Mouse (Mus musculus) spleen, adult 12 weeks (tissue): ENCODE measurements around the gene 2300002M23Rik.

Experiments used
- DNase-seq: peaks from one replicate; pipeline ENCODE4 v3.0.0; 2022; ENCODE audit warnings: low spot score

2300002M23Rik gene

DNA sequence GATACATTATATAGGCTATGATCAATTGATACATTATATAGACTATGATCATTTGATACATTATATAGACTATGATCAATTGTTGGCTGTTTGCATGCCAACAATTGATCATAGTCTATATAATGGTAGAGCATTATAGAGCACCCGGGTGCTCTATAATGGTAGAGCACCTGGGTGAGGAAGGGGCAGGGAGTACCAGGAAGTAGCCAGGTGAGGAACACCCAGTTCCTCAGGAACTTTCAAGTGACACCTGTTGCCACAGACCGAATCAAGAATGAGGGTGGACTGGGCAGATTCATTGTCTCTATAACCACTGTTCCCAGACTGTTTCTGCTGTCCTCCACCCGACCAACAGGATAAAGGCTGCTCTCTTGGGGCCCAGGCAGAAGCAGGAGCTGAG, at the start of gene 2300002M23Rik:
2300002M23Rik (plus strand) TSS at position 301 of the 400 bp plus-strand sequence.
- DNase-seq, result no peak

DNA sequence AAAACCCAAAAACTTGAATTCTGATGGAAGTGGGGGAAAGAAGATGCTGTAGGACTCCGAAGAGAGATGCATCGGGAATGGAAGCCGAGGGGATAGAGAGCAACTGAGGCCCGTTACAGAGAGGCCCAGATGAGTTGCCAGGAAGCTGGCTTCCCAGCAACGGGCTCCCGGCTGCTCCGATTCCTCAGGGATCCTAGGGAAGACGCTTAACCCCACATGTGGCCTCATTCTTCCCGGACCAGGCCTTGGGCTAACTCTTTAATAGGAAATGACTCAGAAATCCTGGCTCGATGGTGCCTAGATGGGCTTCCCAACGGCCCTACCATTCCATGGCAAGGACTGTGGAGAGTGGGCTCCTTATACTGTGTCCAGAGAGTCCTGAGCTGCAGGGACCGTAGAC, 49.7 kb upstream of the 2300002M23Rik start:
- no peak for DNase-seq

DNA sequence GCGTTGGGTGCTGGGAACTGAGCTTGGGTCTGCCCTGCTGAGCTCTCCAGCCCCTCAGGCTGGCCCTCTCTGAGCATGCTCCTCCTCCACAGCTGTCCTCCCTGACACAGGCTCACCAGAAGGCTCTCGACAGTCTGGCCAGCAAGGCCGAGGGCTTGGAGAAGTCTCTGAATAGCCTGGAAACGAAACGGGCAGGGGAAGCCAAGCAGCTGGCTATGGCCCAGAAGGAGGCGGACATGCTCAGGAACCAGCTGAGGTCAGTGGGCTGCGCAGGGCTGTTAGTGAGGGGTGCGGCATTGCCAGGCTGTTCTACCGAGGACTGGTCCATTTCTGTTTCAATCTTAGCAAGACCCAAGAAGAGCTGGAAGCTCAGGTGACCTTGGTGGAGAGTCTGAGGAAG, 42.9 kb upstream of the 2300002M23Rik start:
- no peak for DNase-seq

- DNase-seq, result no peak
Observed at GRCm38 (mm10) chr17:35526644-35527043, 40.6 kb upstream of the 2300002M23Rik start.

DNA sequence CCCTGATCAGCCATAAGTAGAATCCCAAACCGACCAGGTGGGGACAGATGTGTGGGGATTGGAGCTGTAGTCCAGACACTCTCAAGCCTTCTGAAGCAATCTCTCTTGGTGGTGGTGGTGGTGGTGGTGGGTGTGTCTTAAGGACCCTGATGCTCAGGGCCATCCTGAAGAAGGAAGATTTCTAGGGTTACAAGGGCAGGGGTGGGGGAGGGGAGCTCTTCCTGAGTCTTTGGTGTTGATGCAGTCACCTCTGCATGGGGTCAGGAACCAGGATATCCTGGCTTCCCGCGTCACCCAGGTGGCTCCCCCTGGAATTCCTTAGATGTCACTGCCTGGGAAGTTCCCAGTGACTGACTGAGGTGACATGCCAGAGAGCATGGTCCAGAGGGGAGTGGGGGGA, 34.9 kb upstream of the 2300002M23Rik start:
- no peak for DNase-seq

DNA sequence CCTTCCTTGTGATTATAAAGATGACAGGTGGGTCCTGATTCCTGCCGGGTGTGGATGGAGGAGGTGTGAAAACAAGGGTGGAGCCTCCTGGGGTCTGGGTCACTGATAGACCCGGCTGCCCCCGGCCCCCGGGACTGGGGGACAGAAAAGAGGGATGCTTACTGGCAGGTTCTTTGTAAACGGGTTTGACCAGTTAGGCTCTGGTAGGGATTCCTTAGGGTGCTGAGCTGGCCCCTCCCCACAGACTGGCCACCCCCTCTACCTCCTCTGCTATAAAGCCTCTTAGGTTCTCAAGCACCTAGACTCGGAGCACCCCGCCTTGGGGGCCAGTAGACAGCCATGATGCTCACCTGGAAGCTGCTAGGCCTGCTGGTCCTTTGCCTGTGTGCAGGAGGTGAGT, 34.3 kb upstream of the 2300002M23Rik start, which contains the start of gene Psors1c2:
Psors1c2 (plus strand) TSS at position 301 of the 400 bp plus-strand sequence.
- DNase-seq, result no peak

- DNase-seq, result peak; percentile 35
Observed at GRCm38 (mm10) chr17:35534343-35534742, 32.9 kb upstream of the 2300002M23Rik start.

DNA sequence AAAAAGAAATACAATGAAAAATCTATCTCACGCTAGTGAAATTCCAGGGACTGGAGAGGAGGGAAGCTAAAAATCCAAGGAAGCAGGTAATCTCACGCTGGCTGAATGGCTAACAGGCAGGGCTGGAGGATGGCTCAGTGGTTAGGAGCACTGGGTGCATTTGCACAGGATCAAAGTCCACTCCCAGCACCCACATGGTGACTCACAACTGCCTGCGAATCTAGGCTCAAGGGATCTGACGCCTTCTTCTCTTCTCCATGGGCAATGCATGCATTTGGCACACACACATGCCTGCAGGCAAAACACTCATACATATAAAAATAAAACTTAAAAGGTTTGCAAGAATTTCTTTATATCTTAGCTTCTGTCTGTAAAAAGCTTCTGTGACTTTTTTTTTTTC, 29.8 kb upstream of the 2300002M23Rik start:
- no peak for DNase-seq

- no peak for DNase-seq
Observed at GRCm38 (mm10) chr17:35538476-35538875, 28.8 kb upstream of the 2300002M23Rik start.

DNA sequence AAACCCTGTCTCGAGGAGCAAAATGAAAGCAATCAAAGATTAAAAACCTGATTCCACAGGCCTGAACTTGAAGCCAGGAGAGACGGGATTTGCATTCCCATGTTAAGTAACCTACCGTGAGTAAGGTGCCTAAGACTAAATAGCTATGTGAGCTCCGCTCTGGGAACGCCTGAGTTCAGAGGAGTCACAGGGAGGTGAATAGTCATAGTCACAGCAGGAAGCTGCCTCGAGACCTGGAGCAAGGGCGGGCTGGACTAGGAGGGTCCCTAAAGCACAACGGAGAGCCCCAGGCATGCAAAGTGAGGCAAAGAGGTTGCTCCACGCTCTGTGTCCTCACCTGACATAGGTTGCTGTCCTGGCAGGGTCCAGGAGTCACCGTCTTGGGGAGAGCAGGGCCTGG, 27.7 kb upstream of the 2300002M23Rik start:
- no peak for DNase-seq

GRCm38 (mm10) chr17:35542761-35543411, 24.4 kb upstream of the 2300002M23Rik start:
- no peak for DNase-seq

DNA sequence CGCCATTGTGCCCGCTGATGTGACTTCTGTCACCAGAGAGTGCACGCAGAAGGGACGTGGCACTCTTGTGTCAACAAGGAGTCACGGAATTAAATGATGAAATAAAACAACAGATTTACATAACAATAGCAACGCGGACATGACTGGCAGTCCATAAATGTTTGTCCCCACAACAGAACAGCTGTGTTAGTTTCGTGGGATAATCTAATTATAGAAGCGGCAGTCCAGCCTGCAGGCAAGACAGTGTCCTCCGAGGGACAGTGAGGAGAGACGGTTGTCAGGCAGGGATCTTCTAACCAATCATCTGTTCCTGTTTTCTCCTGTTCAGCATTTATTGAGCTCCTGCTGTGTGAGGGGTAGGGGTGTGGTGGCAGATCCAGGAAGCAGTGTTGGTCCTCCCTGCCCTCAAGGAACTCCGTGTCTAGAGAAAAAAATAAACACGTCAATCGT, 23.8 kb upstream of the 2300002M23Rik start:
- DNase-seq, result no peak

GRCm38 (mm10) chr17:35544001-35544400, 23.2 kb upstream of the 2300002M23Rik start:
- no peak for DNase-seq

DNA sequence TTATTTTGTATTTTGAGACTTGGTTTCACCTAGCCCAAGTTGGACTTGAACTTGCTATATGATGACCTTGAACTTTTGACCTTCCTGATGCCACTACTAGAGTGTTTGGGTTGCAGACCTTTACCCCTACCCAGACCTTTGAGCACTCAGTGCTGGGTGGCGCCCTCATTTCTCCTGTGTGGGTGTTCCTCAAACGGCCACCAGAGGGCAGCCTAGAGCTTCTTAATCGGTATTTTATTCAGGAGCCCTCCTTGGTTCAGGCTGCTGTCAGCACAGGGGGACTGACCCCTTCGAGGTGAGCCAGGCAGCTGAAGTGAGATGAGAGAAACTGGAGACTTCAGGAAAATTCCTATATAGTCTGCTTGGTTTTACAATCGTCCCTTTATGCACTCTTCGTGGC, 22.6 kb upstream of the 2300002M23Rik start:
- peak; percentile 22 for DNase-seq

- DNase-seq, result no peak
Observed at GRCm38 (mm10) chr17:35547465-35547864, 19.8 kb upstream of the 2300002M23Rik start.

DNA sequence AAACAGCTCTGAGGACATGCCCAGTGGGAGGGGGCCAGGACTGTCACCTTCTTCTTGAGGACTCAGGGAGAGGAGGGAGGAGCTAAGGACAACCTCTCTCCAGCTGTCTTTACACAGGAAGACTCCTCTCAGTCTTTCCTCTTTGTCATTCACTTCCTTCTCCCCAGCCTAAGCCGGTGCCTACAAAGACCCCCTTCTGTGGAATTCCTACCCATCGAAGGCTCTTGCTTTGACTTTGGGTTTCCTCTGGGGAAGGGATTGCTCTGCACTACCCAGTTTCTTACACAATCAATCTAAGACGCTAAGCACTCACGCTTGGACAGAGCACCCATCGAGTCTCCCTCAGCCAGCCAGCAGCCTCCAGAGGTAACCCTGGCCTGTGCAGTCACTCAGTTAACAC, 18.6 kb upstream of the 2300002M23Rik start:
- DNase-seq, result no peak

GRCm38 (mm10) chr17:35549437-35550142, 17.7 kb upstream of the 2300002M23Rik start:
- no peak for DNase-seq

GRCm38 (mm10) chr17:35550143-35550494, 17.1 kb upstream of the 2300002M23Rik start:
- DNase-seq, result no peak

GRCm38 (mm10) chr17:35550871-35551270, 16.4 kb upstream of the 2300002M23Rik start:
- no peak for DNase-seq

GRCm38 (mm10) chr17:35551881-35552414, 15.3 kb upstream of the 2300002M23Rik start, which contains the start of gene Cdsn:
TSS of gene Cdsn (plus strand) at chr17:35552128.
- DNase-seq, result no peak

- DNase-seq, result no peak
Observed at GRCm38 (mm10) chr17:35554321-35554720, 12.9 kb upstream of the 2300002M23Rik start.

DNA sequence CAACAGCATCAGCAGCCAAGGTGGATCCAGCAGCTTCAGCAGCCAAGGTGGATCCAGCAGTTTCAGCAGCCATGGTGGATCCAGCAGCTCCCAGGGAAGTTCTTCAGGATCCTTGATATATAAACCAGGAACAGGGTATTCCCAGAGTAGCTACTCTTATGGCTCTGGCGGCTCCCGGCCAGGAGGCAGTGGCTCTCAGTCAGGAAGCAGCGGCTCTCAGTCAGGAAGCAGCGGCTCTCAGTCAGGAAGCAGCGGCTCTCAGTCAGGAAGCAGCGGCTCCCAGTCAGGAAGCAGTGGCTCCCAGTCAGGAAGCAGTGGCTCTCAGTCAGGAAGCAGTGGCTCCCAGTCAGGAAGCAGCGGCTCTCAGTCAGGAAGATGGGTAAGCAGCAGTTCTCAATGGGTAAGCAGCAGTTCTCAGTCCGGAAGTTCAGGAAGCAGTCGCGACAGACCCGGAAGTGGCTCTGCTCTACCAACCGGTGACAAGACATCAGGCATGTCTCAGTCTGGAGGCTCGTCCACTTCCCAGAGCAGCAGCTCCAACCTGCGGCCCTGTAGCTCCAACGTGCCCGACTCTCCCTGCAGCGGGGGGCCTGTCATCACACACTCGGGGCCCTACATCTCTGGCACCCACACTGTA, 12.4 kb upstream of the 2300002M23Rik start:
- no peak for DNase-seq
